Mouse (Mus musculus) neural tube, embryonic 14.5 days (tissue): Measurements from ENCODE around the gene Jup. TPM values are rescaled to one million over a fixed set of nuclear protein-coding genes. Genes with fewer than 3 reads are reported as not detected.

Experiments used
- ATAC-seq: fragments of 200-750 bp; cut with Nextera tagmentation; 2 replicates; pipeline ENCODE4 v1.8.0; 2017; ENCODE audit warnings: low read depth, mild to moderate bottlenecking, moderate TSS enrichment, moderate library complexity
- H3K27ac ChIP-seq: fragments of 300-500 bp; sonication (generic); 2 replicates; pipeline ENCODE4 v1.5.1; 2014; ENCODE audit warnings: low read depth, mild to moderate bottlenecking, control low read depth, low read length, moderate library complexity, mixed read lengths
- H3K27me3 ChIP-seq: fragments of 300-500 bp; sonication (generic); 2 replicates; pipeline ENCODE4 v1.6.1; 2014; ENCODE audit warnings: low read length; ENCODE audit not compliant: control insufficient read depth, insufficient read depth
- H3K36me3 ChIP-seq: fragments of 300-500 bp; sonication (generic); 2 replicates; pipeline ENCODE4 v1.6.1; 2014; ENCODE audit warnings: low read length, mixed read lengths; ENCODE audit not compliant: control insufficient read depth, insufficient read depth
- H3K4me1 ChIP-seq: fragments of 300-500 bp; sonication (generic); 2 replicates; pipeline ENCODE4 v1.6.1; 2014; ENCODE audit warnings: low read length; ENCODE audit not compliant: control insufficient read depth, insufficient read depth
- H3K4me2 ChIP-seq: fragments of 300-500 bp; sonication (generic); 2 replicates; pipeline ENCODE4 v1.6.1; 2014; ENCODE audit warnings: mild to moderate bottlenecking, low read depth, low read length, control low read depth
- H3K4me3 ChIP-seq: fragments of 300-500 bp; sonication (generic); 2 replicates; pipeline ENCODE4 v1.5.1; 2014; ENCODE audit warnings: low read depth, low read length, control low read depth, mixed read lengths
- H3K9ac ChIP-seq: fragments of 300-500 bp; sonication (generic); replicated peaks from 2 replicates; pipeline ENCODE4 v1.6.1; 2014; ENCODE audit warnings: low read depth, mild to moderate bottlenecking, control low read depth, low read length, mixed read lengths
- H3K9me3 ChIP-seq: fragments of 300-500 bp; sonication (generic); 2 replicates; pipeline ENCODE4 v1.6.1; 2016; ENCODE audit warnings: low read length; ENCODE audit not compliant: control insufficient read depth
- WGBS: fragments of 180-500 bp; shearing (Covaris S2); extraction: QIAGEN DNeasy Blood & Tissue Kit; methylation state at CpG from one replicate; pipeline ENCODE4 v1.1.7; 2014; 5-methylcytosine and 5-hydroxymethylcytosine counted together
- polyA plus RNA-seq: library from polyadenylated mRNA; unstranded; fragments of >200 nt; fragmentation: Nextera tagmentation; extraction: Ambion mirVana; gene quantifications from 2 replicates; pipeline ENCODE4 v1.2.1, GENCODE M21; 2014

The Jup gene
- polyA plus RNA-seq, 1 experiment from 2014 or later = 43.0 TPM

DNA sequence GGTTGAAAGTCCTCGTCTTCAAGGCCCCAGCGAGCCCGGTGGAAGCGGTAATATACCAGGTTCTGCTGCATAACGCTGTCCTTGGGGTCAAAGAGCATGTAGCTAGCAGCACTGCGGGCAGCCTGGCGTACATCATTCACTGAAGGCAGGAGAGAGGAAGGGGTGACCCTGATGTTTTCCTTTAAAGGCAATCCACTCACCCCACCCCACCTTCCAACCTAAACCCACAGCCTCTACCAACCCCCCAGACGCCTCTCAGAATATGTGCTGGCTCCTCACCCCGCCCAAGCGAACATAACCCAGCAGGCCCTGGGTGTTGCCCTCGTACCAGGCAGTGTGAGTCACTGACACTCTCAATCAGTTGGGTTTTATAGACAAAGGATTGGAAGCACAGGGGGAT lies 14.2 kb upstream of the Jup start:
- no peak overlapping the region for H3K27ac ChIP-seq
- H3K36me3 ChIP-seq = no peaks in the 10 kb centered on the region
- peaks cover 8% of the 10 kb centered on the region; the same call in 1 of the 2 replicates for H3K27me3 ChIP-seq
- H3K4me1 ChIP-seq = no peaks in the 10 kb centered on the region; the same call in 1 of the 2 replicates
- no peak overlapping the region for H3K9ac ChIP-seq
- no peak overlapping the region for H3K4me3 ChIP-seq
- H3K9me3 ChIP-seq = no peaks in the 10 kb centered on the region
- no peak for ATAC-seq
- WGBS = 79% methylated on average over 11 of the region's 11 CpGs
- no peak overlapping the region for H3K4me2 ChIP-seq

GRCm38 (mm10) chr11:100409686-100410085 lies 12.1 kb upstream of the Jup start:
- H3K27ac ChIP-seq = no peak overlapping the region
- no peaks in the 10 kb centered on the region for H3K27me3 ChIP-seq
- no peak overlapping the region for H3K4me2 ChIP-seq
- H3K9ac ChIP-seq = no peak overlapping the region
- no peaks in the 10 kb centered on the region; the same call in 1 of the 2 replicates for H3K4me1 ChIP-seq
- H3K36me3 ChIP-seq = no peaks in the 10 kb centered on the region
- no peak for ATAC-seq
- 87% methylated on average over 3 of the region's 3 CpGs for WGBS
- no peaks in the 10 kb centered on the region for H3K9me3 ChIP-seq
- no peak overlapping the region for H3K4me3 ChIP-seq

DNA sequence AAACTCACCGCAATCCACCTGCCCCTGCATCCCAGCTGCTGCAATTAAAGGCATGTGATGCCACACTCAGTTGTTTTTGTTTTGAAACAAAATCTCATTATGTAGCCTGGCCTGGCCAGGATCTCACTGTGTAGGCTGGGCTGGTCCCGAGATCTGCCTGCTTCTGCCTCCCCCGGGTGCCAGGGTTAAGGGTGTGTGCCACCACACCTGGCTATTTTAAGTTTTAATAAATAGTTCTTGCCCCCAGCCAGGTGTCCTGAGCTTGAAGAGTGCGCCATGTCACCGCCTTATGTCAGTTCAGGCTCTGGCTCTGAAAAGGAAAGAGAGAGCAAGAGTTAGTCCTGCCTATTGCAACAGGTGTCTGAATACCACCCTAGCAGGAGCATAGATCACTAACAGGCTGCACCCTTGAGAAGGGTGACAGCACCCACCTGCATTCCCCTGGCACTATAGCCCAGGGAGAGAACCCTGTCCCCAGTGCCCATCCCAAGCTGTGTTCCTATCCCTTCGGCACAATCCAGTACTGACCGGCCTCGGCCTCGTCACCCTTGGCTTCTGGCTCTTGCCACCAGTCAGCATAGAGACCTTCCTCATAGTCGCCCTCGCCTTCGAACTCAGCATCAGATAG lies 11.4 kb upstream of the Jup start:
- Histone ChIP-seq H3K9me3 (no peaks in the 10 kb centered on the region), H3K27me3 (no peaks in the 10 kb centered on the region), H3K9ac (no peak overlapping the region), H3K27ac (no peak overlapping the region), H3K4me1 (no peaks in the 10 kb centered on the region; the same call in 1 of the 2 replicates), H3K4me3 (no peak overlapping the region), H3K4me2 (no peak overlapping the region), H3K36me3 (no peaks in the 10 kb centered on the region)
- no peak for ATAC-seq
- WGBS = 91% methylated on average over 12 of the region's 12 CpGs

DNA sequence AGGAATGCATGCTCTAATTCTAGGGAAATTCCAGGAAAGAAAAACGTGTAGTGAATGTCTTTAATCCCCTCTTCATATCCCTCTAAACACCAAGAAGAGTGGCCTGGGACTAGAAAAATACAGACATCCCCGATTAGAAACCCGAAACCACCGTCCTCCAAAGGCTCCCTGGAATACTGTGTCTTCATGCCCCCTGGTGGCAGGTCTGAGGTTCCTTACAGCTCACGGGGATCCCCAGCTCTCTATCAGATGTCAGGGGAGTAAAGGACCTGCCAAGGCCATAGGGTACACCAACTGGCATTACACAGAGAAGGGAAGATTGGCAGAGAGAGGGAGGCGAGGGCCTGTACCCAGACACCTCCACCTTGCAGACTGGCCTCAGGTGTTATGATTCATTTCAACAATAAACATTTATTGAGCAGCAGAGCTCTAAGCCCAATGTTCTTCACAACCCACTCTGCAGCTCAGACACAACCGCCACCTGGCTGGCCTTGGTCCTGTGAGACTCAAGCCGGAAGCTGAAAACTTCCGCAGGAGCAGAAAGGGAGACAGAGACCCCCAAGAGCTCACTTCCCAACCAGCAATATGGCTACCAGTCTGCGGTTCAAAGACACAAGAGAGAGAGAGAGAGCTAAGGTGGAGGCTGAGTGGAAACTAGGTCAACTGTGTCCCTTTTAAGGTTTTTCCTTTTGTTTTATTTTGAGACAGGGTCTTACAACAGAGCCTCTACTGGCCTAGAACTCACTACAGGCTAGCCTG lies 10.7 kb upstream of the Jup start:
- Histone ChIP-seq H3K4me3 (no peak overlapping the region), H3K9ac (no peak overlapping the region), H3K36me3 (no peaks in the 10 kb centered on the region), H3K27me3 (no peaks in the 10 kb centered on the region), H3K4me1 (no peaks in the 10 kb centered on the region; the same call in 1 of the 2 replicates), H3K4me2 (no peak overlapping the region), H3K9me3 (no peaks in the 10 kb centered on the region), H3K27ac (no peak overlapping the region)
- no peak for ATAC-seq
- 44% methylated on average over 10 of the region's 10 CpGs for WGBS

GRCm38 (mm10) chr11:100406995-100407705 lies 9.6 kb upstream of the Jup start:
- no peak for ATAC-seq
- Histone ChIP-seq H3K27ac (no peak overlapping the region), H3K4me3 (no peak overlapping the region), H3K36me3 (no peaks in the 10 kb centered on the region), H3K4me2 (no peak overlapping the region), H3K9me3 (no peaks in the 10 kb centered on the region), H3K4me1 (no peaks in the 10 kb centered on the region), H3K27me3 (no peaks in the 10 kb centered on the region), H3K9ac (no peak overlapping the region)
- 82% methylated on average over 5 of the region's 5 CpGs for WGBS

DNA sequence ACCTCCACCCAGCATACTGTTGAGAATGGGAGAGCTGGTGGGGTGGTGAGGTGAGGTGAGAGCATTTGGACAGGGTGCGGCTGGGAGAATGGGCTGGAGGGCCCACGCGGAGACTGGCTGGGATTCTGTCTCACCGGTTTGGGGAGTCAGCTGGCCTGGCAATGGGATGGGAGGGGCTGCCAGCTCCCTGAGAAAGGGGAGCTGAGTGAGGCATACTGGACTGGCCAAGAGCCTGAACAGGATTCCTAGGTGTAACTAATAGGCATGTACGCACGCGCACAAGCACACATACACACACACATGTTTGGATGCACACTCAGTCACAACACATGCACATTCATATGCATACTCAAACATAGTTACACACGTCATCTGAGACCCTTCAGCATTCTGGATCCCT lies 8.7 kb upstream of the Jup start:
- Histone ChIP-seq H3K9ac (no peak overlapping the region), H3K4me2 (no peak overlapping the region), H3K27me3 (no peaks in the 10 kb centered on the region), H3K9me3 (no peaks in the 10 kb centered on the region), H3K36me3 (no peaks in the 10 kb centered on the region), H3K4me1 (no peaks in the 10 kb centered on the region), H3K4me3 (no peak overlapping the region), H3K27ac (no peak overlapping the region)
- WGBS = 83% methylated on average over 8 of the region's 8 CpGs
- no peak for ATAC-seq

- H3K4me3 ChIP-seq = no peak overlapping the region
- H3K27me3 ChIP-seq = no peaks in the 10 kb centered on the region
- H3K4me2 ChIP-seq = no peak overlapping the region
- no peak overlapping the region for H3K9ac ChIP-seq
- H3K9me3 ChIP-seq = no peaks in the 10 kb centered on the region
- H3K27ac ChIP-seq = no peak overlapping the region
- H3K36me3 ChIP-seq = no peaks in the 10 kb centered on the region
- no peaks in the 10 kb centered on the region for H3K4me1 ChIP-seq
- ATAC-seq = no peak
- WGBS = 85% methylated on average over 3 of the region's 3 CpGs
Measured at GRCm38 (mm10) chr11:100404456-100405074, 7.0 kb upstream of the Jup start.

DNA sequence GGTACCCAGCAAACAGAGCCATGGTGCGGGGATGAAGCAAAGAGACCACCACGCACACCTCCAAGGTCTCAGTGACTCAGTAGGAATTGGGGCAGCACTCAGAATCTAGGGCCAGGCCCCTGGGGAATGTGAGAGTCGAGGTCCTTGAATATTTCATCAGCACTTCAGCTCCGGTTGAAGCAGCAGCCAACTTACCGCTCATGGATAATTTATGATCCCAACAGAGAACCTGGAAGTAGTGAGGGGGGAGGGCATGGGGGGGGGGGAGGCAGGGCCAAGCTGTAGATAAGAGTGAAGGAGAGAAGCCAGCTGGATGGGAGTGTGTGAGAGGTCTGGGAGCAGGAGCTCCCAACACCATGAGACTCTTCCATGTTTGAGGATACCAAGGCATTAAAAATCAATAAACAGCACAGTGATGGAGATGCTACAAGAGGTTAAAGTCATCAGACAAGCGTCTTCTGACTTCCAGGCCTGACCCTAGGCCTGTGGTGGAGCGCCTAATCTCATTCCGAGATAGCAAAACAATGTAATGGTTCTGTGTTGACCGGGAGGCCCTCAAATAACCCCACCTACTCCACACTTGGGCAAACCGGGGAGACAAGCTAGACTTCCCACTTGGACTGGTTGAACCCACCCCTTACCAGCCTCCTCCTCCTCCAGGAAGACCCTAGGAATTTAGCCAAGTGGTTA lies 6.0 kb upstream of the Jup start:
- no peak overlapping the region for H3K4me3 ChIP-seq
- H3K36me3 ChIP-seq = no peaks in the 10 kb centered on the region
- no peaks in the 10 kb centered on the region for H3K9me3 ChIP-seq
- no peak overlapping the region for H3K27ac ChIP-seq
- H3K27me3 ChIP-seq = no peaks in the 10 kb centered on the region
- no peak for ATAC-seq
- H3K4me1 ChIP-seq = no peaks in the 10 kb centered on the region
- no peak overlapping the region for H3K4me2 ChIP-seq
- H3K9ac ChIP-seq = no peak overlapping the region
- 68% methylated on average over 10 of the region's 10 CpGs for WGBS
